Mouse (Mus musculus) CH12.LX (cell line): ENCODE results near the gene Coro2b. TPM values are rescaled to one million over a fixed set of nuclear protein-coding genes. Genes with fewer than 3 reads are reported as not detected.

Source experiments
- DNase-seq: peaks from one replicate; pipeline ENCODE4 v3.0.0-alpha.2; 2013; ENCODE audit errors: extremely low read depth
- H3K27ac ChIP-seq: 2 replicates; pipeline ENCODE4 v1.5.1; 2012; ENCODE audit warnings: low read depth, mild to moderate bottlenecking, control low read depth, moderate library complexity; ENCODE audit not compliant: insufficient read depth
- H3K27me3 ChIP-seq: replicated peaks from 2 replicates; pipeline ENCODE3; 2012; ENCODE audit warnings: inconsistent platforms
- H3K36me3 ChIP-seq, 2 experiments: replicated peaks in 1 of 2; 2 replicates each; pipeline versions ENCODE3 to v1.6.1; 2012; ENCODE audit warnings: inconsistent platforms in 1 of 2, low read length in 1 of 2, mild to moderate bottlenecking in 1 of 2, mixed read lengths in 1 of 2, moderate library complexity in 1 of 2; ENCODE audit not compliant: control insufficient read depth in 1 of 2, insufficient read depth in 1 of 2
- H3K4me1 ChIP-seq, 2 experiments: 2 replicates each; pipeline ENCODE4 v1.6.1; 2012; ENCODE audit warnings: inconsistent platforms in 1 of 2, moderate library complexity in 1 of 2; ENCODE audit not compliant: insufficient read depth in 2 of 2, control insufficient read depth in 1 of 2
- H3K4me2 ChIP-seq: 2 replicates; pipeline ENCODE4 v1.6.1; 2012; ENCODE audit warnings: low read depth, mild to moderate bottlenecking, control low read depth; ENCODE audit not compliant: poor library complexity, insufficient read depth, severe bottlenecking
- H3K4me3 ChIP-seq, 3 experiments: fragments of 150-350 bp in 1 of 3; sonication (generic) in 1 of 3; replicated peaks in 1 of 3; 2 replicates each; pipeline versions ENCODE3 to v1.5.1; 2011 to 2012; ENCODE audit warnings: low read depth in 2 of 3, low read length in 2 of 3, mild to moderate bottlenecking in 2 of 3, moderate library complexity in 2 of 3, control low read depth in 1 of 3, improper control_type of control experiment in 1 of 3, inconsistent platforms in 1 of 3, mixed read lengths in 1 of 3; ENCODE audit not compliant: poor library complexity in 1 of 3
- H3K79me2 ChIP-seq: replicated peaks from 2 replicates; pipeline ENCODE4 v1.6.1; 2012; ENCODE audit warnings: mild to moderate bottlenecking, moderate library complexity; ENCODE audit not compliant: control insufficient read depth, poor library complexity, insufficient read depth, severe bottlenecking; ENCODE audit errors: extremely low read depth
- H3K9ac ChIP-seq: 2 replicates; pipeline ENCODE4 v1.6.1; 2012; ENCODE audit warnings: low read depth, mild to moderate bottlenecking, control low read depth, moderate library complexity; ENCODE audit not compliant: insufficient read depth
- H3K9me3 ChIP-seq: replicated peaks from 2 replicates; pipeline ENCODE3; 2012; ENCODE audit warnings: low read length, inconsistent platforms, mixed read lengths
- BHLHE40 ChIP-seq: IDR thresholded peaks from 2 replicates; pipeline ENCODE4 v1.6.1; 2011; ENCODE audit warnings: mild to moderate bottlenecking, low read depth, low read length, improper control_type of control experiment
- CHD1 ChIP-seq: IDR thresholded peaks from 2 replicates; pipeline ENCODE4 v1.6.1; 2012; ENCODE audit warnings: low read depth, low read length, improper control_type of control experiment, inconsistent platforms
- CHD2 ChIP-seq: IDR thresholded peaks from 2 replicates; pipeline ENCODE4 v1.6.1; 2011; ENCODE audit warnings: low read length, improper control_type of control experiment
- CTCF ChIP-seq, 2 experiments: IDR thresholded peaks in 1 of 2; conservative IDR thresholded peaks in 1 of 2; 2 replicates each; pipeline ENCODE4 v1.5.1; 2011 to 2012; ENCODE audit warnings: low read depth in 2 of 2, low read length in 2 of 2, improper control_type of control experiment in 1 of 2, inconsistent platforms in 1 of 2, mild to moderate bottlenecking in 1 of 2, moderate library complexity in 1 of 2
- E2F4 ChIP-seq: IDR thresholded peaks from 2 replicates; pipeline ENCODE4 v1.6.1; 2011; ENCODE audit warnings: low read depth, low read length, improper control_type of control experiment; ENCODE audit not compliant: insufficient replicate concordance
- ELF1 ChIP-seq: IDR thresholded peaks from 2 replicates; pipeline ENCODE4 v1.6.1; 2014; ENCODE audit warnings: low read depth, mild to moderate bottlenecking, inconsistent platforms, low read length, improper control_type of control experiment
- ETS1 ChIP-seq: conservative IDR thresholded peaks from 2 replicates; pipeline ENCODE4 v1.6.1; 2012; ENCODE audit warnings: low read depth, mild to moderate bottlenecking, inconsistent platforms, low read length, improper control_type of control experiment, moderate library complexity
- GABPA ChIP-seq: IDR thresholded peaks from 2 replicates; pipeline ENCODE4 v1.6.1; 2012; ENCODE audit warnings: low read depth, low read length, improper control_type of control experiment, inconsistent platforms; ENCODE audit not compliant: insufficient replicate concordance
- IRF4 ChIP-seq: IDR thresholded peaks from 2 replicates; pipeline ENCODE4 v1.6.1; 2014; ENCODE audit warnings: low read depth, mild to moderate bottlenecking, inconsistent platforms, low read length, improper control_type of control experiment
- MAZ ChIP-seq: IDR thresholded peaks from 2 replicates; pipeline ENCODE4 v1.6.1; 2012; ENCODE audit warnings: low read depth, mild to moderate bottlenecking, inconsistent platforms, low read length, improper control_type of control experiment, moderate library complexity
- RAD21 ChIP-seq: IDR thresholded peaks from 2 replicates; pipeline ENCODE4 v1.6.1; 2011; ENCODE audit warnings: low read depth, mild to moderate bottlenecking, low read length, improper control_type of control experiment, moderate library complexity
- RCOR1 ChIP-seq: conservative IDR thresholded peaks from 2 replicates; pipeline ENCODE4 v1.6.1; 2012; ENCODE audit warnings: low read depth, mild to moderate bottlenecking, inconsistent platforms, low read length, improper control_type of control experiment
- SMC3 ChIP-seq: IDR thresholded peaks from 2 replicates; pipeline ENCODE4 v1.6.1; 2011; ENCODE audit warnings: low read depth, low read length, improper control_type of control experiment
- UBTF ChIP-seq: IDR thresholded peaks from 2 replicates; pipeline ENCODE4 v1.6.1; 2012; ENCODE audit warnings: low read depth, mild to moderate bottlenecking, inconsistent platforms, low read length, improper control_type of control experiment, moderate library complexity
- ZMIZ1 ChIP-seq: IDR thresholded peaks from 2 replicates; pipeline ENCODE4 v1.6.1; 2012; ENCODE audit warnings: low read depth, mild to moderate bottlenecking, inconsistent platforms, low read length, improper control_type of control experiment
- dilution Hi-C: fragments of 300-500 bp; cut with MboI; formaldehyde crosslinking; loops from 2 replicates; pipeline ENCODE4 v1.14.3; 2020; ENCODE audit warnings: low sequenced_read_pairs; ENCODE audit not compliant: extremely low pct_unique_long_range_greater_than_20kb, extremely low pct_ligation_motif_present
- in situ Hi-C: fragments of 300-500 bp; cut with MboI; formaldehyde crosslinking; loops from 3 replicates; pipeline ENCODE4 v1.14.3; 2019; ENCODE audit warnings: low sequenced_read_pairs, low pct_ligation_motif_present, low pct_unique_long_range_greater_than_20kb, mixed read lengths
- polyA plus RNA-seq: library from polyadenylated mRNA; unstranded; fragments of >175 nt; gene quantifications from 2 replicates; pipeline ENCODE4 v1.2.1, GENCODE M21; 2012; ENCODE audit warnings: low read depth; ENCODE audit not compliant: insufficient read length
- total RNA-seq, 2 experiments: library from RNA; depleted of rRNA; stranded (reverse); fragments of 300-350 nt in 1 of 2; fragments of >200 nt in 1 of 2; gene quantifications; 2 replicates each; pipeline ENCODE4 v1.2.3; 2012 to 2014

Coro2b gene
- total and polyA plus RNA-seq, 3 experiments = 0.77 to 3.2 (median 0.85) TPM

- in situ Hi-C loops = loop anchor here (5.0 kb wide), 1 partner anchor 51 kb away; no protein-coding TSS in a partner anchor
- TF ChIP-seq RCOR1 = no peak
- TF ChIP-seq ETS1 = no peak
- TF ChIP-seq CTCF (conservative IDR thresholded peaks at IDR 0.05 in 1 of 2, IDR thresholded peaks at IDR 0.05 in 1 of 2; ENCODE audit: low read depth in 2 of 2, low read length in 2 of 2) = no peak
- no peak for TF ChIP-seq SMC3
- no peak for TF ChIP-seq UBTF
- no peak for TF ChIP-seq RAD21
- TF ChIP-seq GABPA = no peak
- no peak for TF ChIP-seq ELF1
- no peak for TF ChIP-seq E2F4
- TF ChIP-seq IRF4 = no peak
- DNase-seq = no peak
These were observed 4.0 kb downstream of the Coro2b start for GRCm38 (mm10) chr9:62532876-62533275.

GRCm38 (mm10) chr9:62531459-62532275 lies 5.2 kb downstream of the Coro2b start:
- Histone ChIP-seq H3K4me2 (0 out of 2 replicates have a peak overlapping the region, but pooled peaks have one; percentile 30), H3K4me1 (peaks cover 9 to 37% of the 10 kb centered on the region in 2 experiments), H3K9me3 (no peaks in the 10 kb centered on the region), H3K27me3 (peaks cover 20% of the 10 kb centered on the region), H3K79me2 (no peaks in the 10 kb centered on the region), H3K4me3 (no peak overlapping the region), H3K36me3 (no peaks in the 10 kb centered on the region)
- in situ Hi-C loops = loop anchor here (5.0 kb wide), 1 partner anchor 49 kb away; no protein-coding TSS in a partner anchor
- TF ChIP-seq CHD2 = peak; percentile 64
- no peak for TF ChIP-seq IRF4
- TF ChIP-seq, all 38 proteins: peak for 1
- H3K9ac ChIP-seq = no peak overlapping the region
- peak; percentile 60 for DNase-seq
- no peak overlapping the region for H3K27ac ChIP-seq
- dilution Hi-C loops = no loop called here

More at GRCm38 (mm10) chr9:62532876-62533275, 4.0 kb downstream of the Coro2b start:
- dilution Hi-C loops = no loop called here
- peaks cover 9 to 45% of the 10 kb centered on the region in 2 experiments for H3K4me1 ChIP-seq
- H3K4me2 ChIP-seq = no peak overlapping the region
- H3K9ac ChIP-seq = no peak overlapping the region
- H3K36me3 ChIP-seq = no peaks in the 10 kb centered on the region
- H3K27ac ChIP-seq = no peak overlapping the region
- H3K79me2 ChIP-seq = no peaks in the 10 kb centered on the region
- no peak overlapping the region for H3K4me3 ChIP-seq
- H3K9me3 ChIP-seq = no peaks in the 10 kb centered on the region
- H3K27me3 ChIP-seq = peaks cover 29% of the 10 kb centered on the region

- Histone ChIP-seq H3K9me3 (no peaks in the 10 kb centered on the region), H3K4me2 (no peak overlapping the region), H3K36me3 (no peaks in the 10 kb centered on the region), H3K27ac (no peak overlapping the region), H3K4me1 (peaks cover 9 to 32% of the 10 kb centered on the region in 2 experiments), H3K27me3 (peaks cover under 1% of the 10 kb centered on the region), H3K9ac (no peak overlapping the region), H3K79me2 (no peaks in the 10 kb centered on the region), H3K4me3 (no peak overlapping the region)
- dilution Hi-C loops = no loop called here
- in situ Hi-C loops = no loop called here
- TF ChIP-seq CHD1 = no peak
- no peak for TF ChIP-seq MAZ
- TF ChIP-seq ZMIZ1 = no peak
- TF ChIP-seq BHLHE40 = no peak
- no peak for TF ChIP-seq CHD2
- no peak for TF ChIP-seq ELF1
- DNase-seq = no peak
These were observed 8.3 kb downstream of the Coro2b start for GRCm38 (mm10) chr9:62528527-62528926.
